Mouse (Mus musculus): ENCODE measurements around the gene Faah. TPM values are rescaled to one million over a fixed set of nuclear protein-coding genes. Genes with fewer than 3 reads are reported as not detected.

Gene Faah
- total RNA-seq, 2 experiments from 2014 or later = 152 to 157 TPM

DNA sequence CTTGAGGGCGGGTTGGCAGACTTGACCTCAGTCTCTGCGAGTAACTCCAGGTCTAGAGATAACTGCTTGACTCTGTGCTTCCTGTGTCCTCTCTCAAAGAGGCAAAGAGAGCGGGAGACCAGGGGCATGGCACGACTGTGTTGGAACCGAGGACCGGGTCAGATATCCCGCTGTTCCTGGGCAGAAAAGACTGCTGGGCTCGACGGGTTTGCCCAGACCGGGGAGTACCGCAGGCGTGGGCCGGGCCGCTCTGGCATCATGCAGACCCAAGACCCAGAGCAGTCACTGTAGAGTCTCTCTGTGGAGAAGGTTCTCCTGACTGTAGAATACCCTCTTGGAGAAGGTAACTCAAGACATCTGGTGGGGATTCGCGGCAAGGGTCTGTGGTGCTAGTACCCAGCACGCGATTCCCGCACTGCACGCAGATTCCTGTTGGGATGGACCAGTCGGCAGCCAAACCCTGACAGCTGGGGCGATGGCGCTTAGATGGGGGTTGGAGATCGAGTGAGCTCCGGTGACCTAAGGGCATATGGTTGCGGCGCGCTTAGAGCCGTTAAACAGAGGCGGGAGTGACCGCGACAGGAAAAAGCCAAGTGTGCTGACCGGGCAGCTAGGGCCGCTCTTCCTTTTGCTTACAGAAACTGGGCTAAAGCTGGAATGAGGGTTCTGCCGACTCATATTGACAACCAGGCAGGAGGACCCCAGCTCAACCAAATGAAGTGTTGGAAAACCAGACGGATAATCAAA is 81.7 kb downstream of the Faah start:
- no peak for TF ChIP-seq CTCF (conservative IDR thresholded peaks at IDR 0.05)
- DNase-seq (ENCODE audit: low spot score in 2 of 2) = no peak
- Histone ChIP-seq H3K4me3 (no peak overlapping the region), H3K27ac (no peak overlapping the region)

DNA sequence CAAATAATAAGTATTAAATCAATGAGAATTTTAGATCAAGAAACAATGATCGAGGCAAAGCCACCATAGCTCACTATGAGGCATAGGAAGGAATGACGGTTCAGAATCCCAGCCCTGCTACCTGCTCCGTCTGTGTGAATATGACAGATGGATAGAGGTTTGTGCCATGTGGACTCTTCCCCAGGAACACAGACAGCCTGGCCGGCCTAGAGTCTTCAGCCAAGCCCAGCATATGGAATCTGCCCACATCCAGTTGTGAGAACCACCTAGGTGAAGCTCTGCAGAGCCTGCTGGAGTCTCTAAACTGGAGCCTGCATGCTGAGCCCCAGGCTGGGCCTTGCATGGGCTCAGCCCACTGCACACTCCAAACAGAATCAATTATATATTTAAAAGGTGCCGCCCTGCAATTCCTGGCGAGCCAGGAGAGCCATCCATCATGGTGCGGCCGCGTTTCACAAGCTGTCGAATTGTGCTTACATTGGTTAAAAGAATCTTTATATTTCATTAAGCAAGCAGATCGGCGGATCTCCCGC is 86.1 kb downstream of the Faah start:
- Histone ChIP-seq H3K27ac (no peak overlapping the region), H3K4me3 (no peak overlapping the region)
- TF ChIP-seq CTCF (conservative IDR thresholded peaks at IDR 0.05) = no peak
- DNase-seq (ENCODE audit: low spot score in 2 of 2) = no peak

DNA sequence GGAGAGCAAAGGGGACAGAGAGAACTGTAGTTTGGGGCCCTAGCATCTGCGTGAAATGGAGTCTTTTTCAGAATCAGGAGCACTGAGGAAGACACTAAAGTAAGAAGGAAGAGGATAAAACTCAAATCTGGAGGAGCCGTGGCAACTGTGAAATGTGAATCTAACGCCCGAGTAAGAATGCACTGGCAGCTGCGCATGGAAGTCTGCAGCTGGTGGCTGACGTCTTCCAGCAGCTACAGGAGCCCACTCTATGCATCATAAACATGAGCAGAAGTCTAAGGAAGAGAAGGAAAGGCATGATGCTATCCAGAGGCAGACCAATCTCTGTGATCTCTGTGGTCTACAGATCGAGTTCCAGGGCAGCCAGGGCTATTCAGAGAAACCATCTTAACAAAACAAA is 90.1 kb downstream of the Faah start:
- Histone ChIP-seq H3K27ac (no peak overlapping the region), H3K4me3 (no peak overlapping the region)
- no peak for DNase-seq (ENCODE audit: low spot score in 2 of 2)
- TF ChIP-seq CTCF (conservative IDR thresholded peaks at IDR 0.05) = no peak

DNA sequence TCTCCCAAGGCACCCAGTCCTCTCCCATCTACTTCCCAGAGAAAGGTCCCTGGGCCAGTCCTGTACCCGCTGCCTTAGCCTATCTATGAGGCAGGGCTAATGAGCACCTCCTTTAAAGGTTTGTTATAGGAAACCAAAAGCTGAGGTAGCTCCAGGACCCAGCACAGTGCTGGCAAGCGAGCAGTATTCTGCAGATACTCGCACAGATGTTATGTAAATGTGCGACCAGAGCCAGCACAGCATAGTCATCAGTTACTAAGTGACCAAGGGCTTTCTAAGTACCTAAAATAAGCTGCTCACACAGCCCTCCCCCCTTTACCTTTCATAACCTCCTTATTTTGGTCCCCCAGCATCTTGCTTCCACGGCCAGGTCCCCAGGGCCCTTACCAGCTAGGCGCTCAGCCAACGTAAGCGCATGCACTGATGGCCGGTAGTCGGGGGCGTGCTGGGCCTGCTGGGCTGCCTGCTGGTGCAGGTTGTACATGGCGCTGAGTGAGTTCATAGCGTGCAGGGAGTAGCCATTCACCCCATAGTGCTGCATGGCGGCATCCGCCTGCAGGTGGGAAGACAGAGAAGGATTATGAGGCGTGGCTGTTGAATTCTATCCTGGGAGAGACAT is 94.4 kb downstream of the Faah start:
- H3K4me3 ChIP-seq = no peak overlapping the region
- TF ChIP-seq CTCF (conservative IDR thresholded peaks at IDR 0.05) = no peak
- no peak overlapping the region for H3K27ac ChIP-seq
- DNase-seq (ENCODE audit: low spot score in 2 of 2) = no peak

DNA sequence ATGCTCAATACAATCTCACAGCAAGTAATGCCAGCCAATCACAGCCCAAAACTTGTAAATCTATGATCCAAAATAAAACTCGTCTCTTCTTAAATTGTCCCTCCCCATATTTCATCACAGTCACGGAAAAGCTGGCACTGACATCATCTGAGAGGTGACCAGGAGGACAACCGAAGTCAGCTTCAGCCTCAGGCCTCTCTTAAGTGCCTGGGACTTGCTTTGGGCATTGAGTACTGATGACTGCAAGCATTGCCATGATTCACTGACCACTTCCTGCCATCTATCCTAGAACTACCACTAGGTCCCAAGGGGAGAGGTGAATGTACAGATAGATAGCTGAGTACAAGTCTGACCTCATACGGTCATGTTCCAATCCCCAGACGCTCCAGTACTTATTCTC is 95.0 kb downstream of the Faah start:
- TF ChIP-seq CTCF (conservative IDR thresholded peaks at IDR 0.05) = no peak
- Histone ChIP-seq H3K4me3 (no peak overlapping the region), H3K27ac (no peak overlapping the region)
- no peak for DNase-seq (ENCODE audit: low spot score in 2 of 2)

DNA sequence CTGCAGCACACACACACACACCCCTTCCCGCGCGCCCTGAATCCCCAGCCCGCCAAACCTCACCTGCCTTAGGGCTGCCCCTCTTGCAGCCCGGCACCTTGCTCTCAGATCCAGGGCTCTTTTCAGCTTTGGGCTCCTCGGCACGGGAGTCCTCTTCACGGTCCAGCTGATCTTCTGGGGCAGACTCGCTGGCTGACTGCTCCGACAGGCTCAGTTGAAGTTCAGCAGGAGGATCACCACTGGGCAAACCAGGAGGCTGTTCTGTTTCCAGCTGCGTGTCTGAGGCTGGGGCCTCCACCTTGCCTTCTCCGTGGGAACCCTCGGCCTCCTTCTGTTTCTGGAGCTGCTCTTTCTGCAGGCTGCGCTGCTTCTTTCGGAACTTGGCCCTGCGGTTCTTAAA is 97.8 kb downstream of the Faah start:
- H3K27ac ChIP-seq = no peak overlapping the region
- DNase-seq (ENCODE audit: low spot score in 2 of 2) = no peak
- no peak for TF ChIP-seq CTCF (conservative IDR thresholded peaks at IDR 0.05)
- no peak overlapping the region for H3K4me3 ChIP-seq

Other genes with a start within 250 kb of the Faah start
- under 1 TPM in 1 of 2 experiments, not detected in 1; 0.49 TPM for gene Tex38, start 236.9 kb downstream of the Faah start, total RNA-seq (2021)
- 10 to 100 TPM; 54.2 to 60.9 TPM for gene Atpaf1, start 233.1 kb downstream of the Faah start, total RNA-seq (2021)
- gene Mob3c, start 189.8 kb downstream of the Faah start, total RNA-seq (2021) = 1 to 10 TPM; 4.8 to 5.0 TPM
- 10 to 100 TPM; 49.5 to 55.6 TPM for gene Mknk1, start 178.7 kb downstream of the Faah start, total RNA-seq (2021)
- under 1 TPM; 0.41 to 0.42 TPM for gene Kncn, start 133.5 kb downstream of the Faah start, total RNA-seq (2021)
- not detected for gene 6430628N08Rik, start 127.3 kb downstream of the Faah start, total RNA-seq (2021)
- gene Dmbx1, start 78.0 kb downstream of the Faah start, total RNA-seq (2021) = not detected
- 10 to 100 TPM in 1 of 2 experiments, 1 to 10 TPM in 1; 9.9 to 10.0 TPM for gene Nsun4, start 36.0 kb upstream of the Faah start, total RNA-seq (2021)
- gene Uqcrh, start 57.1 kb upstream of the Faah start, total RNA-seq (2021) = 100 to 1,000 TPM; 361 to 383 TPM
- 10 to 100 TPM; 42.8 to 46.4 TPM for gene Lrrc41, start 57.3 kb upstream of the Faah start, total RNA-seq (2021)
- under 1 TPM; 0.64 to 0.91 TPM for gene Rad54l, start 105.8 kb upstream of the Faah start, total RNA-seq (2021)
- 10 to 100 TPM; 69.2 to 77.9 TPM for gene Pomgnt1, start 105.9 kb upstream of the Faah start, total RNA-seq (2021)
- 10 to 100 TPM; 23.4 to 25.8 TPM for gene Lurap1, start 133.4 kb upstream of the Faah start, total RNA-seq (2021)
- gene Tspan1, start 149.7 kb upstream of the Faah start, total RNA-seq (2021) = under 1 TPM in 1 of 2 experiments, not detected in 1; 0.33 TPM
- not detected for gene 1700042G07Rik, start 155.4 kb upstream of the Faah start, total RNA-seq (2021)
- gene Gm49337, start 155.5 kb upstream of the Faah start, total RNA-seq (2021) = 1 to 10 TPM in 1 of 2 experiments, not detected in 1; 3.2 TPM
- 10 to 100 TPM; 31.3 to 33.8 TPM for gene Pik3r3, start 203.7 kb upstream of the Faah start, total RNA-seq (2021)

Measured in layer of hippocampus, adult 2 months (tissue).